ENCODE assay signal across 17 mouse cellular contexts in genomic region chr6:70011555-70011954, GRCm38 (mm10).
"Had no signal": no experiment of that assay in that cellular context is flagged by ENCODE, and none has a peak within 500 bp of the region (broad histone marks: within the 10 kb centered on the region; RNA-seq: fewer than 3 reads in every experiment).

No protein-coding gene starts in this region.

- H3K4me3 ChIP-seq: neural tube, embryonic 12.5 days; neural tube, embryonic 13.5 days; neural tube, embryonic 15.5 days; stomach, embryonic 15.5 days had no signal

- H3K4me1 ChIP-seq: neural tube, embryonic 12.5 days; neural tube, embryonic 13.5 days; neural tube, embryonic 15.5 days; stomach, embryonic 15.5 days had no signal

- H3K9ac ChIP-seq: neural tube, embryonic 12.5 days; neural tube, embryonic 13.5 days; neural tube, embryonic 15.5 days; stomach, embryonic 15.5 days had no signal

- H3K4me2 ChIP-seq: neural tube, embryonic 12.5 days; neural tube, embryonic 13.5 days; neural tube, embryonic 15.5 days; stomach, embryonic 15.5 days had no signal

- H3K36me3 ChIP-seq: neural tube, embryonic 12.5 days; neural tube, embryonic 13.5 days; neural tube, embryonic 15.5 days; stomach, embryonic 15.5 days had no signal

- H3K9me3 ChIP-seq: neural tube, embryonic 12.5 days; neural tube, embryonic 13.5 days; neural tube, embryonic 15.5 days; stomach, embryonic 15.5 days had no signal

- H3K27ac ChIP-seq: neural tube, embryonic 12.5 days; neural tube, embryonic 13.5 days; neural tube, embryonic 15.5 days; stomach, embryonic 15.5 days; stomach, postnatal 0 days had no signal

- H3K27me3 ChIP-seq: neural tube, embryonic 12.5 days; neural tube, embryonic 13.5 days; neural tube, embryonic 15.5 days; stomach, embryonic 15.5 days had no signal

- DNase-seq: retina, postnatal 1 day; right cerebral cortex, adult 18-20 months; right cerebral cortex, postnatal 14 days; right cerebral cortex, postnatal 25 days; right cerebral cortex, postnatal 4 days; spleen, adult 18-20 months; thymus, adult 18-20 months; thymus, adult 2 months; thymus, postnatal 14 days; thymus, postnatal 25 days; thymus, postnatal 36 days; thymus, postnatal 4 days had no signal
